Mouse (Mus musculus) kidney, adult 2 months (tissue): ENCODE measurements around the gene Gm45713.

Experiments used
- CTCF ChIP-seq: fragments of 200-500 bp; conservative IDR thresholded peaks from 2 replicates; pipeline ENCODE4 v1.5.1; 2011; ENCODE audit warnings: low read depth, mild to moderate bottlenecking, control low read depth, low read length, moderate library complexity, mixed read lengths; ENCODE audit not compliant: insufficient read depth, insufficient read length
- POLR2A ChIP-seq: fragments of 200-500 bp; IDR thresholded peaks from one replicate; pipeline ENCODE4 v1.6.1; 2011; ENCODE audit warnings: low read depth, low read length, control low read depth

- TF ChIP-seq CTCF (no peak), POLR2A (no peak)
Measured at GRCm38 (mm10) chr7:45077322-45077721, 58.7 kb downstream of the Gm45713 start.
